Mouse (Mus musculus): ENCODE data around the gene Lrp5.
"Not testable (repeated sequence)": the region's sequence is repeated elsewhere in the genome, so short reads cannot be mapped to it uniquely, and the experiment has no call there.

Lrp5 gene

GRCm38 (mm10) chr19:3611730-3612129 is 74.6 kb downstream of the Lrp5 start:
- DNase-seq (ENCODE audit: low read depth) = no peak

- DNase-seq (ENCODE audit: low read depth) = no peak
Measured at GRCm38 (mm10) chr19:3610886-3611285, 75.5 kb downstream of the Lrp5 start.

GRCm38 (mm10) chr19:3609826-3610225 is 76.5 kb downstream of the Lrp5 start:
- no peak for DNase-seq (ENCODE audit: low read depth)

GRCm38 (mm10) chr19:3594316-3594715 is 92.0 kb downstream of the Lrp5 start:
- DNase-seq (ENCODE audit: low read depth) = no peak

- DNase-seq (ENCODE audit: low read depth) = no peak
Measured at GRCm38 (mm10) chr19:3593379-3594055, 92.8 kb downstream of the Lrp5 start.

GRCm38 (mm10) chr19:3589968-3590367 is 96.4 kb downstream of the Lrp5 start:
- no peak for DNase-seq (ENCODE audit: low read depth)

GRCm38 (mm10) chr19:3589547-3589946 is 96.8 kb downstream of the Lrp5 start:
- DNase-seq (ENCODE audit: low read depth) = no peak

- DNase-seq (ENCODE audit: low read depth) = not testable (repeated sequence)
Measured at GRCm38 (mm10) chr19:3587729-3588128, 98.6 kb downstream of the Lrp5 start.

GRCm38 (mm10) chr19:3586540-3586939 is 99.8 kb downstream of the Lrp5 start:
- no peak for DNase-seq (ENCODE audit: low read depth)

- no peak for DNase-seq (ENCODE audit: low read depth)
Measured at GRCm38 (mm10) chr19:3586026-3586425, 100.3 kb downstream of the Lrp5 start.

- no peak for DNase-seq (ENCODE audit: low read depth)
Measured at GRCm38 (mm10) chr19:3581326-3581725, 105.0 kb downstream of the Lrp5 start.

GRCm38 (mm10) chr19:3577911-3578290 is 108.5 kb downstream of the Lrp5 start:
- no peak for DNase-seq (ENCODE audit: low read depth)

GRCm38 (mm10) chr19:3577265-3577910 is 109.0 kb downstream of the Lrp5 start:
- DNase-seq (ENCODE audit: low read depth) = no peak

GRCm38 (mm10) chr19:3576451-3577264 is 109.7 kb downstream of the Lrp5 start:
- DNase-seq (ENCODE audit: low read depth) = no peak

GRCm38 (mm10) chr19:3575632-3576384 is 110.6 kb downstream of the Lrp5 start, which contains the start of gene Ppp6r3:
TSS of gene Ppp6r3 (minus strand) at chr19:3575749.
- peak; percentile 98 for DNase-seq (ENCODE audit: low read depth)

GRCm38 (mm10) chr19:3575276-3575631 is 111.1 kb downstream of the Lrp5 start:
- DNase-seq (ENCODE audit: low read depth) = no peak

GRCm38 (mm10) chr19:3574593-3575094 is 111.7 kb downstream of the Lrp5 start:
- DNase-seq (ENCODE audit: low read depth) = no peak

GRCm38 (mm10) chr19:3564309-3564708 is 122.1 kb downstream of the Lrp5 start:
- DNase-seq (ENCODE audit: low read depth) = no peak

- DNase-seq (ENCODE audit: low read depth) = no peak
Measured at GRCm38 (mm10) chr19:3562752-3563151, 123.6 kb downstream of the Lrp5 start.

GRCm38 (mm10) chr19:3562298-3562697 is 124.1 kb downstream of the Lrp5 start:
- DNase-seq (ENCODE audit: low read depth) = no peak

- no peak for DNase-seq (ENCODE audit: low read depth)
Measured at GRCm38 (mm10) chr19:3556169-3556827, 130.1 kb downstream of the Lrp5 start.
